Mouse (Mus musculus) cortical plate, adult 2 months (tissue): Measurements from ENCODE around the gene Sorbs2. TPM values are rescaled to one million over a fixed set of nuclear protein-coding genes. Genes with fewer than 3 reads are reported as not detected.

ENCODE experiments used
- H3K27ac ChIP-seq: fragments of 200-500 bp; 2 replicates; pipeline ENCODE4 v1.5.1; 2012; ENCODE audit warnings: low read length, control low read depth, inconsistent platforms; ENCODE audit not compliant: insufficient read depth
- H3K4me1 ChIP-seq: fragments of 200-500 bp; 2 replicates; pipeline ENCODE4 v1.6.1; 2011; ENCODE audit warnings: low read length; ENCODE audit not compliant: control insufficient read depth, insufficient read depth
- H3K4me3 ChIP-seq: fragments of 200-500 bp; 2 replicates; pipeline ENCODE4 v1.5.1; 2011; ENCODE audit warnings: mild to moderate bottlenecking, low read length, control low read depth; ENCODE audit not compliant: insufficient read depth
- CTCF ChIP-seq: fragments of 200-500 bp; IDR thresholded peaks from 2 replicates; pipeline ENCODE4 v1.5.1; 2011; ENCODE audit warnings: mild to moderate bottlenecking, control low read depth, low read length; ENCODE audit not compliant: insufficient read depth; ENCODE audit errors: extremely low read depth
- POLR2A ChIP-seq: fragments of 200-500 bp; IDR thresholded peaks from 2 replicates; pipeline ENCODE4 v1.6.1; 2011; ENCODE audit warnings: mild to moderate bottlenecking, low read length, control low read depth; ENCODE audit not compliant: insufficient read depth; ENCODE audit errors: extremely low read depth
- polyA plus RNA-seq: library from polyadenylated mRNA; depleted of rRNA; stranded (reverse); fragments of >200 nt; gene quantifications from 2 replicates; pipeline ENCODE4 v1.2.3, GENCODE M21; 2012

Sorbs2 gene
- polyA plus RNA-seq, 1 experiment, result 136 TPM

GRCm38 (mm10) chr8:45681171-45681570 is 173.6 kb downstream of the Sorbs2 start:
- TF ChIP-seq POLR2A (no peak), CTCF (no peak)
- Histone ChIP-seq H3K27ac (no peak overlapping the region), H3K4me3 (no peak overlapping the region), H3K4me1 (no peaks in the 10 kb centered on the region; the same call in 1 of the 2 replicates)

- Histone ChIP-seq H3K4me1 (peaks cover 5% of the 10 kb centered on the region), H3K27ac (no peak overlapping the region), H3K4me3 (no peak overlapping the region)
- TF ChIP-seq CTCF (no peak), POLR2A (no peak)
Observed at GRCm38 (mm10) chr8:45682845-45683383, 175.3 kb downstream of the Sorbs2 start.

- Histone ChIP-seq H3K4me3 (no peak overlapping the region), H3K27ac (no peak overlapping the region), H3K4me1 (peaks cover 8% of the 10 kb centered on the region)
- TF ChIP-seq CTCF (no peak), POLR2A (no peak)
Observed at GRCm38 (mm10) chr8:45687942-45688695, 180.5 kb downstream of the Sorbs2 start.

- Histone ChIP-seq H3K4me3 (no peak overlapping the region), H3K4me1 (peaks cover 10% of the 10 kb centered on the region), H3K27ac (no peak overlapping the region)
- TF ChIP-seq CTCF (no peak), POLR2A (no peak)
Observed at GRCm38 (mm10) chr8:45689611-45690207, 182.1 kb downstream of the Sorbs2 start.

GRCm38 (mm10) chr8:45700100-45700499 is 192.5 kb downstream of the Sorbs2 start:
- TF ChIP-seq POLR2A (no peak), CTCF (no peak)
- Histone ChIP-seq H3K4me1 (peaks cover 9% of the 10 kb centered on the region), H3K4me3 (no peak overlapping the region), H3K27ac (no peak overlapping the region)

- TF ChIP-seq CTCF (no peak), POLR2A (no peak)
- 0 out of 2 replicates have a peak overlapping the region, but pooled peaks have one; percentile 29 for H3K27ac ChIP-seq
Observed at GRCm38 (mm10) chr8:45703700-45704101, 196.1 kb downstream of the Sorbs2 start.

GRCm38 (mm10) chr8:45709098-45709497 is 201.5 kb downstream of the Sorbs2 start:
- Histone ChIP-seq H3K4me1 (peaks cover 2% of the 10 kb centered on the region), H3K27ac (no peak overlapping the region), H3K4me3 (no peak overlapping the region)
- TF ChIP-seq POLR2A (no peak), CTCF (no peak)

More at GRCm38 (mm10) chr8:45703700-45704101, 196.1 kb downstream of the Sorbs2 start:
- Histone ChIP-seq H3K4me1 (peaks cover 10% of the 10 kb centered on the region), H3K4me3 (no peak overlapping the region)

- no peak overlapping the region for H3K27ac ChIP-seq
- no peak overlapping the region for H3K4me3 ChIP-seq
- TF ChIP-seq CTCF (no peak), POLR2A (no peak)
- H3K4me1 ChIP-seq, result peaks cover 1% of the 10 kb centered on the region; the same call in 1 of the 2 replicates
Observed at GRCm38 (mm10) chr8:45709734-45710133, 202.1 kb downstream of the Sorbs2 start.

- TF ChIP-seq CTCF, result no peak
- TF ChIP-seq POLR2A, result no peak
- peaks cover 1% of the 10 kb centered on the region; the same call in 1 of the 2 replicates for H3K4me1 ChIP-seq
- no peak overlapping the region for H3K4me3 ChIP-seq
- H3K27ac ChIP-seq, result no peak overlapping the region
Observed at GRCm38 (mm10) chr8:45712610-45713009, 205.0 kb downstream of the Sorbs2 start.
